Comparison of ENCODE assay signal across 13 mouse cellular contexts in the genomic region with DNA sequence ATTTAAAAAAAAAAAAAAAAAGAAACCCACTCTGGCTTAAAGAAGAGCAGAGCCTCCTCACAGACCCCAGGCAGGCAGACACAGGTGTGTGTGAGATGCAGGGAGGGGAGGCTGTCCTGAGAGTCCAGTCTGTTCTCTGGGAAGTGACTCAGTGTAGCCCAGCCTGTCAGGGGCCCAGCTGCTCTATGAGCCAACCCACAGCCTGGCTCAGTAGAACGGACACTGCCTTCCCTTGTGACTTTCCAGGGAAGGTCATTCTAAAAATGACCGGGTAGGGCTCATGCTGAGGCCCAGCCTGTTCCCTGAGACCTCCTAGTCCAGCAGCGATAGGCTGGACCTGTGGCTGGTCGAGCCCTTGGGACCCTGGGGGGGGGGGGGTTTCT.
DNase-seq lines count a peak whose midpoint lies in the region; ATAC-seq and TF ChIP-seq lines count a peak whose summit lies in the region.
"Had no signal": no experiment of that assay in that cellular context is flagged by ENCODE, and none has a peak within 500 bp of the region (broad histone marks: within the 10 kb centered on the region; RNA-seq: fewer than 3 reads in every experiment).

No protein-coding gene starts in this region.

- H3K9me3 ChIP-seq in forebrain, embryonic 13.5 days (replicated peaks) = no peaks in the 10 kb centered on the region
- H3K9me3 ChIP-seq in forebrain, postnatal 0 days (ENCODE audit: low read length) = no peaks in the 10 kb centered on the region
- H3K9me3 ChIP-seq in heart, postnatal 0 days (replicated peaks; ENCODE audit: control insufficient read depth, low read length) = no peaks in the 10 kb centered on the region
- H3K9me3 ChIP-seq in midbrain, embryonic 15.5 days = no peaks in the 10 kb centered on the region
- no peaks in the 10 kb centered on the region for H3K9me3 ChIP-seq in lung, postnatal 0 days (ENCODE audit: low read length)

- intact Hi-C loops in heart, adult 2 months (cut with DNase I) = loop anchor here (5.0 kb wide), 1 partner anchor 43 kb away; no protein-coding TSS in a partner anchor

- H3K27me3 ChIP-seq in forebrain, embryonic 13.5 days = 0 out of 2 replicates have a peak, but pooled peaks cover 6% of the 10 kb centered on the region
- no peaks in the 10 kb centered on the region; the same call in none of the 2 replicates for H3K27me3 ChIP-seq in forebrain, postnatal 0 days (ENCODE audit: insufficient read depth, low read length)
- H3K27me3 ChIP-seq in heart, adult 2 months (ENCODE audit: control insufficient read depth, insufficient read depth, low read length) = no peaks in the 10 kb centered on the region
- H3K27me3 ChIP-seq in heart, postnatal 0 days (ENCODE audit: control insufficient read depth, insufficient read depth, low read length) = no peaks in the 10 kb centered on the region
- H3K27me3 ChIP-seq in midbrain, embryonic 15.5 days (replicated peaks) = no peaks in the 10 kb centered on the region
- H3K27me3 ChIP-seq in lung, postnatal 0 days (replicated peaks; ENCODE audit: insufficient read depth, low read length) = no peaks in the 10 kb centered on the region

- peak; percentile 71 for ATAC-seq in forebrain, embryonic 13.5 days
- no peak for ATAC-seq in forebrain, postnatal 0 days
- ATAC-seq in heart, postnatal 0 days (ENCODE audit: insufficient read depth, low read depth) = peak; percentile 86
- ATAC-seq in midbrain, embryonic 15.5 days (replicated peaks) = peak; percentile 62
- no peak for ATAC-seq in lung, postnatal 0 days
- ATAC-seq: intestine, postnatal 0 days had no signal

- H3K36me3 ChIP-seq in forebrain, embryonic 13.5 days (ENCODE audit: poor library complexity, severe bottlenecking) = no peaks in the 10 kb centered on the region
- H3K36me3 ChIP-seq in forebrain, postnatal 0 days (ENCODE audit: insufficient read depth) = no peaks in the 10 kb centered on the region
- H3K36me3 ChIP-seq in heart, adult 2 months (ENCODE audit: control insufficient read depth, insufficient read depth, low read length) = no peaks in the 10 kb centered on the region
- no peaks in the 10 kb centered on the region for H3K36me3 ChIP-seq in heart, postnatal 0 days (replicated peaks; ENCODE audit: control insufficient read depth, insufficient read depth, low read length)
- H3K36me3 ChIP-seq in midbrain, embryonic 15.5 days (replicated peaks) = no peaks in the 10 kb centered on the region
- H3K36me3 ChIP-seq in lung, postnatal 0 days (ENCODE audit: insufficient read depth, low read length) = no peaks in the 10 kb centered on the region

- no peak for TF ChIP-seq POLR2A in heart, adult 2 months (IDR thresholded peaks at IDR 0.05; ENCODE audit: insufficient read depth, low read depth, low read length)

- H3K4me1 ChIP-seq in forebrain, embryonic 13.5 days = peaks cover 20% of the 10 kb centered on the region
- no peaks in the 10 kb centered on the region for H3K4me1 ChIP-seq in forebrain, postnatal 0 days (ENCODE audit: insufficient read depth)
- H3K4me1 ChIP-seq in heart, adult 2 months (ENCODE audit: control insufficient read depth, insufficient read depth, low read length) = peaks cover 1% of the 10 kb centered on the region; the same call in 1 of the 2 replicates
- H3K4me1 ChIP-seq in heart, postnatal 0 days (ENCODE audit: control insufficient read depth, insufficient read depth) = peaks cover 14% of the 10 kb centered on the region
- H3K4me1 ChIP-seq in midbrain, embryonic 15.5 days = peaks cover 21% of the 10 kb centered on the region
- no peaks in the 10 kb centered on the region for H3K4me1 ChIP-seq in lung, postnatal 0 days (ENCODE audit: insufficient read depth, low read depth, low read length)

- H3K27ac ChIP-seq in forebrain, embryonic 13.5 days = no peak overlapping the region; the same call in 1 of the 2 replicates
- no peak overlapping the region for H3K27ac ChIP-seq in forebrain, postnatal 0 days (ENCODE audit: low read depth, low read length)
- peak overlapping the region; percentile 60 for H3K27ac ChIP-seq in heart, adult 2 months
- H3K27ac ChIP-seq in heart, postnatal 0 days (ENCODE audit: low read depth) = peak overlapping the region; percentile 80
- peak overlapping the region; percentile 62 for H3K27ac ChIP-seq in midbrain, embryonic 15.5 days
- no peak overlapping the region for H3K27ac ChIP-seq in lung, postnatal 0 days (ENCODE audit: low read length)

- H3K4me2 ChIP-seq in forebrain, embryonic 13.5 days = peak overlapping the region; percentile 34
- no peak overlapping the region for H3K4me2 ChIP-seq in forebrain, postnatal 0 days (ENCODE audit: low read depth)
- H3K4me2 ChIP-seq in heart, postnatal 0 days (ENCODE audit: low read depth, low read length) = no peak overlapping the region
- peak overlapping the region; percentile 12; the same call in 1 of the 2 replicates for H3K4me2 ChIP-seq in midbrain, embryonic 15.5 days
- H3K4me2 ChIP-seq in lung, postnatal 0 days (replicated peaks; ENCODE audit: low read depth, low read length) = no peak overlapping the region

- no peak for TF ChIP-seq CTCF in forebrain, postnatal 0 days (IDR thresholded peaks at IDR 0.05; ENCODE audit: low read depth)
- no peak for TF ChIP-seq CTCF in heart, adult 2 months (IDR thresholded peaks at IDR 0.05)
- TF ChIP-seq CTCF in heart, postnatal 0 days (IDR thresholded peaks at IDR 0.05; ENCODE audit: low read depth) = no peak
- TF ChIP-seq CTCF in lung, postnatal 0 days (IDR thresholded peaks at IDR 0.05) = no peak

- WGBS in forebrain, embryonic 13.5 days = 42% methylated on average over 4 of the region's 4 CpGs
- WGBS in forebrain, postnatal 0 days = 32% methylated on average over 4 of the region's 4 CpGs
- WGBS in heart, adult 2 months = 34% methylated on average over 4 of the region's 4 CpGs
- WGBS in heart, postnatal 0 days = 17% methylated on average over 4 of the region's 4 CpGs
- 29% methylated on average over 4 of the region's 4 CpGs for whole genome bisulfite sequencing in midbrain, embryonic 15.5 days
- 34% methylated on average over 4 of the region's 4 CpGs for WGBS in lung, postnatal 0 days

- H3K9ac ChIP-seq in forebrain, embryonic 13.5 days = no peak overlapping the region
- H3K9ac ChIP-seq in forebrain, postnatal 0 days = no peak overlapping the region
- no peak overlapping the region for H3K9ac ChIP-seq in heart, adult 2 months (ENCODE audit: low read depth, low read length)
- no peak overlapping the region; the same call in 1 of the 2 replicates for H3K9ac ChIP-seq in heart, postnatal 0 days (replicated peaks; ENCODE audit: low read depth, low read length)
- no peak overlapping the region for H3K9ac ChIP-seq in midbrain, embryonic 15.5 days
- H3K9ac ChIP-seq in lung, postnatal 0 days (replicated peaks; ENCODE audit: low read depth) = no peak overlapping the region

- DNase-seq in forebrain, postnatal 0 days = no peak
- DNase-seq in heart, adult 2 months = peak; percentile 31 to 48
- DNase-seq in heart, postnatal 0 days (ENCODE audit: low spot score) = peak; percentile 44
- no peak for DNase-seq in layer of hippocampus, postnatal 36 days
- DNase-seq in T-cell, adult 2 months (ENCODE audit: low spot score) = no peak
- DNase-seq in lung, postnatal 0 days (ENCODE audit: low spot score) = no peak
- DNase-seq: gastrocnemius, postnatal 10 days; lung, postnatal 36 days; right cerebral cortex, adult 18-20 months had no signal

- H3K4me3 ChIP-seq in forebrain, embryonic 13.5 days = no peak overlapping the region
- no peak overlapping the region for H3K4me3 ChIP-seq in forebrain, postnatal 0 days (ENCODE audit: low read depth, low read length)
- no peak overlapping the region for H3K4me3 ChIP-seq in heart, adult 2 months
- no peak overlapping the region for H3K4me3 ChIP-seq in heart, postnatal 0 days (ENCODE audit: low read depth, low read length)
- no peak overlapping the region for H3K4me3 ChIP-seq in midbrain, embryonic 15.5 days
- H3K4me3 ChIP-seq in lung, postnatal 0 days (ENCODE audit: low read depth, low read length) = no peak overlapping the region
- H3K4me3 ChIP-seq: myocyte had no signal

- no peaks in the 10 kb centered on the region for H3K79me2 ChIP-seq in heart, adult 2 months (replicated peaks; ENCODE audit: control insufficient read depth, insufficient read depth, low read length)

- TF ChIP-seq EP300 in heart, adult 2 months (IDR thresholded peaks at IDR 0.05; ENCODE audit: insufficient read depth, low read depth, low read length) = 0 out of 2 replicates have a peak, but pooled peaks have one; percentile 35
- no peak for TF ChIP-seq EP300 in heart, postnatal 0 days (IDR thresholded peaks at IDR 0.05; ENCODE audit: low read depth)
- no peak for TF ChIP-seq EP300 in lung, postnatal 0 days (IDR thresholded peaks at IDR 0.05)

Comparison
In these comparisons a context has a peak if more than half of its experiments do, and no peak if none do; other contexts are left out.
1. ATAC-seq: peak in forebrain, embryonic 13.5 days (single experiment), heart, postnatal 0 days (single experiment) and midbrain, embryonic 15.5 days (single experiment); none in forebrain, postnatal 0 days (single experiment) and lung, postnatal 0 days (single experiment).
2. H3K4me2 ChIP-seq: peak in forebrain, embryonic 13.5 days (single experiment) and midbrain, embryonic 15.5 days (single experiment); none in forebrain, postnatal 0 days (single experiment), heart, postnatal 0 days (single experiment) and lung, postnatal 0 days (single experiment).
3. H3K27ac ChIP-seq: peak in heart, adult 2 months (single experiment), heart, postnatal 0 days (single experiment) and midbrain, embryonic 15.5 days (single experiment); none in forebrain, embryonic 13.5 days (single experiment), forebrain, postnatal 0 days (single experiment) and lung, postnatal 0 days (single experiment).
4. DNase-seq: peak in heart, adult 2 months (2 of 2) and heart, postnatal 0 days (single experiment); none in forebrain, postnatal 0 days (single experiment), layer of hippocampus, postnatal 36 days (0 of 2), T-cell, adult 2 months (single experiment) and lung, postnatal 0 days (single experiment).